Mouse (Mus musculus): ENCODE measurements around the gene Fbxo8.
A peak's percentile ranks its signal among the peaks of the same experiment; 100 is the strongest.

The Fbxo8 gene

DNA sequence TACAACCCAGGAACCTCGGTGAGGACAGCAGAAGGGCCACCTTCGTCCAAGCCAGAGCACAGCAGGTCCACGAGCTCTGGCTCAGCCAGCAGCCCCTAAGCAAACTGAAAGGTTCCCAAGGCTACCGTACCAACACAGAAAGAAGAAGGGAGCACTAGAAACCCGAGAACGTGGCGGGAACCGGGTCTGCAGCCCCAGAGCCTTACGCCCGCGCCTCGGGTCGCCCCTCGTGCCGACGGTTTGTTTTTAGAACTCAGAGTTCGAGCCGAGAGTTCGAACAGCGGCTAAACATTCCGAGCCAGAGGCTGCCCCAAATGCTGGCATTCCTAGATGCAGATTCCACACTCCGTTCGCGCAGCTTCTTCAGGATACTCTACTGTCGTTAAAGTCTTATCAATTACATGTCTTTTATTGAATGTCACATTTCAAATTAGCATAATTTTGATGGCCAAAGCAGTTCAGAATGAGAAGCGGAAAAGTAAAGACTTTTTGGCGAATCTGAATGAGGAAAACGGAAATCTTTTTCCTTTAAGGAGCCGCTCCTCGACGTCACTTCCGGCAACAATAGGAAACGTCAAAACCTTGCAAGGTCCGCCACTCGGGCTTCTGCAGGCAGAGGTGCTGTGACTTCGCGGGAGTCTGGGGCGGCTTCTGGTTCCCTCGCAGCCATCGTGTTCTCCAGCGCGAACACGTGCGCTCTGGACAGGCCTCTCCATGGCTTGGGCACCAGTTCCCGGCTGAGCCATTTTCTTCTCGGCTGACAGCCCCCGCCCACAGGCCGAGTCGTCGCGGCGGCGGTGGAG, at the start of gene Fbxo8, which contains the start of gene Cep44:
TSS of gene Fbxo8 (plus strand) at position 533 of the 803 bp plus-strand sequence.
TSS of gene Cep44 (minus strand) at position 490 of the 803 bp plus-strand sequence.
- DNase-seq (ENCODE audit: low read depth) = peak; percentile 60

DNA sequence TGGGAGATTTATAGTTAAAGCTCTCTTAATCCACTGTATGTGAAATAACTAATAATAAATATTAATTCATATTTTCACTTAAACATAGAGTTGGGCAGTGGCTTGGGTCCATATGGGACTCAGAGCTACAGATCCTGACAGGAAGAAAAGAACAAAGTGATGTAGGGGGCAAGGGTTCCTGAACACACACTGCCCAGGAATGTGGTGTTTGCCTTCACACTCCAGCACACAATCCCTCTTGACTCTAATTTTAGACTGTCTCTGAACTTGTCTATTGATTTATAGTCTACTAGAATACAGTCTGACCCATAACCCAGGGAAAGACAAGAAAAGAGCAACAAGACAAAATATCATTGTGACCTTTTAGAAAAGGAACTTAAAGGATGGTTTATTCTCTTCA, 49.0 kb upstream of the Fbxo8 start:
- DNase-seq (ENCODE audit: low read depth) = no peak

DNA sequence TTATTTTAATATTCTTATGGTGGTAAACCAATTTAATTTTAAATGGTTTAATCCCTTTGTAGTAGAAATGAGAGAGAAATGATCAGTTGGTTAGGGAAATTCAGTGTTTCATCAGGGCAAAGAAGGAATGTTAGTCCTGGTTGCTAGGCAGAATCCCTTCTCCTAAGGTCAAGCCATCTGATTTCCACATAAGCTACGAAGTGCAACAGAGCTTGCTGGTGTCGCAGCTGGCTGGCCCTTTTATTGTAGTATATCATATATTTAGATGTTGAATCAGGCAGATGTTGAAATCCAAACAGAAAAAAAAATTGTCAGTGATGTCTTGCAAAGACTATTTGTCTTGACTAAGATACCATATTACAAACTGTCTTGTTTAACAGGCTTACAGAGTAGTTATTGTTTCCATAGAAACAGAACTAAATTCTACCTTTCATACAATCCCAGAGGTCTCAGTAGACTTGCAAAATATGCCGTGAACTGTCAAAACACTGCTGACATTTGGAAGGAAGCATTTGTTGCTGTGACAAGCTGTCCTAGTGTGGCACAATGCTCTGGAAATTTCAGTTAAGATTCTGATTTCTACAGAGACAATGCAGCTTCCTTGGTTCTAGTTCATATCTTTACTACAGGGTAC, 42.5 kb upstream of the Fbxo8 start:
- DNase-seq (ENCODE audit: low read depth) = no peak

DNA sequence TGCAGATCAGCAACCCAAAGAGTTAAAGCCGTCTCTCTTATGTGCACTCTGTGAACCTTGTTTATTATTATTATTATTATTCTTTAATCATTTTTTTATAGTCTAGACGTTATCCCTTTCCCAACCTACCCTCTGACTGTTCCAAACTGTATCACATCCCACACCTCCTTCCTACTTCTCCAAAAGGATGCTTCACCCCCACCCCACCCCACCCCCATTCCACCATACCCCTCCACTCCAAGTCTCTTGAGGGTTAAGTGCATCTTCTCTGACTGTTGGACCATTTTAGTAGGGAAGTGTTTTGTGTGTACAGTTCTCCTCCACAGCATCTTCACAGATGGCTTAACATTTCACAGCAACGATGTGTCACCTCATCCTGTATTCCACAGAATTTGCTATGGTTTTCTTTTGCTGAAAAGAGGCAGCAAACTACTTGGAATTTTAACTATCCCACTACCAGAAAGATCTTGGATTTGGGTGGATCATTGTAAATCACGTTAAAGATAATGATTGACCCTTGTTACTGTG, 41.9 kb upstream of the Fbxo8 start:
- no peak for DNase-seq (ENCODE audit: low read depth)

DNA sequence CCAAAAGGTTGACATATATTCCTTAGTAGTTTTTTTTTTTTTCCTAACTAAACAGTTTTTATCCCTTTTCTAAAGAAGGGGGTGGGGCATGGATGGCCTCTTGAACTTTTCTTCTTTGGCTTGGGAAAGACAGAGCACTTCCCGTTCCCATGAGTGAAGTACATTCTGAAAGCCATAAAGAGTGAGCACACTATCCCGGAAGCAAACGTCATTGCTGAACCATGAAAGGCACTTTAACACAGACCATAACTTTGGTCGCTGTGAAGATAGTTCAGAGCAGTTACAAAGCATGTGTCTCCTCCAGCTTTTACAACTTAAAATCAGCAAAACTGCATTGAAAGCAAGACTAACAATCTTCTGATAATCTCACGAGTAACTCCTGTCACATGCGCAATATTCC, 32.0 kb upstream of the Fbxo8 start:
- DNase-seq (ENCODE audit: low read depth) = no peak

DNA sequence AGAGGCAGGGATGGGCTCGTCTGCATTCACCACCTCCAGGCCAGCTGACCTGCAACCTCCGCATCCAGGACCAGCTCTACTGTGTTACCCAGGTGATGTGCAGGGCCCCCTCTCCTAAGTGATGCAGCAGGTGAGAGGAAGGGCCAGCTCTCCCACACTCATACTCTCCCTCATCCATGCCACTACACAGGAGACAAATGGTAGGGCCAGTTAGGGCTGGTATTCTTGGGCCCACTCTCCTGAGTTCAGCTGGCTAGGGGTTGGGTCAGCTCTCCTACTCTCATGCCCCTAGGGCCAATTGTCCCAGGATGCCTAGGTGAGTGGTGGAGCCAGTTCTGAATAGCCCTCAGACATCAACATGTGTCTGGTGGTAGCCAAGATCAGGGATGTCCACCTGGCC, 30.6 kb upstream of the Fbxo8 start:
- DNase-seq (ENCODE audit: low read depth) = no peak

DNA sequence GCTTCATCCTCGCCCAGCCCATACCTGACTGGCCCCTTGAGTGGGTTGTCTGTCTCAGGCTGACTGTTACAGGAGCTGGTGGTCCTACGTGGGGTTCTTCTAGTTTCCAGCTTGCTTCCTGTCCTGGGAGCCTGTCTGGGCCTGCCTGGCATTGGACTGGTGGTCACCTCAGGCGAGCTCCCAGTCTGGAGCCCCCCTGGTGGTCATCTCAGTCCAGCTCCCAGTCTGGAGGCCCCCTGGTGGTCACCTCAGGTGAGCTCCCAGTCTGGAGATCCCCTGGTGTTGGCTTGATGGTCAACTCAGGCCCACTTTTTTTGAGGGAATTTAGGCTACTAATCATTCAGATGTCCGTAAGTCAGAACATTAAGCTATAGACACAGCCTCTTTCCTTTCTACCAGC, 29.8 kb upstream of the Fbxo8 start:
- no peak for DNase-seq (ENCODE audit: low read depth)

DNA sequence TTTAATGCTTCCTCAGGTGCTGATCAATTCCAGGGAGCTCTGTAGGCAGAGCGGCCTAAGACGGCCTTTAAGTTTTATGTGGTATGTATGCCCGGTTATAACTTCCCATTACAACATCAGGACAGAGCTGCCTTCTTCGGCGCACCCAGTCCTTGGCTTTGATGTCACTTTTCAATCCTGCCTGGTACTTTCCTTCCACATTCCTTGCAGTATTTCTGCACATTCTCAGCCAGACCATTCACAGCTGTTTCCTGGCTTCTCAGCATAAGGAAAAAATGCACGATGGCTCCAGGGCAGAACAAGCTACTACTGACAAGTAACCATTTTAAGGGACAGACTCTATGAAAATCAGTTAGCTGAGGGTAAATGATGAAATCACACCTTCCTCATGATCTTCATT, 22.0 kb upstream of the Fbxo8 start:
- DNase-seq (ENCODE audit: low read depth) = no peak

DNA sequence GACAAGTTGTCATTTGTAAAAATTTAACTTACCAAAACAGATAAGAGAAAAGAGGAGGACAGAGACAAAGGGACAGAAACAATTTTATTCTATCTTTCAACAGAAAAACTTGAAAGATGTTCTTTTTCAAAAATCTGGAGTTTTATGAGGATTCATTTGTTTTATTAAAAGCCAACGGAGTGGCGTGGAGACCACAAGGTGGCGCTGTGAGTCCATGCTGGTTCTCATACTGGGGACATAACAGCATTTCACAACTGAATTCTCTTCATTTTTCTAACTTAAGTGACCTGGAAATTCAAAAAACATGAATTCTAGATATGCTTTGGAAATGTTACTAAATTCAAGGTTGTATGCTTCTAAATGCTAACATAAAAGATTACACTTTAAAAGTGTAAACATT, 20.5 kb upstream of the Fbxo8 start:
- peak; percentile 46 for DNase-seq (ENCODE audit: low read depth)

DNA sequence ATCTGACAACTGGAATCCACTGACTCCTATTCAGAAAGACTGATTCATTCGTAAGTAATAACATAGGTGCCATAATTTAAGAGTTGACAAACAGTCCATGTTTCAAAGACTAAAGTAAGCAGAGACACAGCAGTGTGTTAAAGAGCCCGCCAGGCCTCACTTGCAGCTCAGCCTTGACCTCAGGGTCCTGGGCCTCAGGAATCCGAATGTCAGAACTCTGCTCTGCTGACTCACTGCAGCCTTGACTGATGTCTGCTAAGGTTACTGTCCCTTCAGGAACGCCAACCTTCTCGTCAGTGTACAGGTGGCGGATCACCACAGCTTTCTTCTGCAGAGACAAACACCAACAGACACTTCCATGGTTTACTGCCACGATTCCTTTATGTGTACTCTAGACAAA, 10.2 kb upstream of the Fbxo8 start:
- no peak for DNase-seq (ENCODE audit: low read depth)

DNA sequence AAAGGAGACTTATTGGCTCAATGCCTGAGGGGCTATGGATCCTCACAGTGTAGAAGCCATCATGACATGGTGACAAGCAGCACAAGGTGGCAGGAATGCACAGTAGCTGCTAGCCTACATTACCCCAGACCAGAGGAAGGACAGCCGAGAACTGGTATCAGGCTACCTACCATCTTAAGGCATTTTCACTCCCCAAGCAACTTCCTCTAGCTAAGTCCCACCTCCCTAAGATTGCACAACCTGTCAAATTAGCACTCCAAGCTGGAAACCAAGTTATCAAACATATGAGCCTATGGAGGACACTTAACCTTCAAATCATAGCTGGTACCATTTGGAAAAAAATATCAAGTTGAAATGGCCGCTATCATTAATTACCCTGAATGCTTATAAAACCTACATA, 3.0 kb upstream of the Fbxo8 start:
- DNase-seq (ENCODE audit: low read depth) = no peak

DNA sequence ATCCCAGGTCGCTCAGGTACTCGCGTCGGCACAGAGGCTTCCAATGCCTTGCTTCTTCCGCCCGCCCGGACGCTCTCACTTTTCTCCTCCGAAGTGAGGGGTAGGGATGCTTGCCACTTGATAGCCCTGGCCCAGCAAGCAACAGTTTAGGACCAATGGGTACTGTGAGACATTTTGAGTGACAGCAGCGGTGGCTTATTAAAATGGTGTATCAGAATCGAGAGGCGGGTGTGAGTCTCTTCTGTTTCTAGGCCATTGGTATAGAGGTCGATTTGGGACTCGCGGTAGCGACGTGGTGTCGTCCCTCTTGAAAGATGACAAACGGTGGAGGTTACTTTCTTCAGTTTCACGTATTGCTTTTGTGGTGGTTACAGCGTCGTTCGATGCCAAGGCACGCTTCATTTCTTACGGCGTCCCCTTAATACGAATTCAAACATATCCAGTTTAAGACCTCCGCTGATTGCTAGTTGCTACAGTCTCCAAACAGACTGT, 517 bp downstream of the Fbxo8 start:
- DNase-seq (ENCODE audit: low read depth) = peak; percentile 90

DNA sequence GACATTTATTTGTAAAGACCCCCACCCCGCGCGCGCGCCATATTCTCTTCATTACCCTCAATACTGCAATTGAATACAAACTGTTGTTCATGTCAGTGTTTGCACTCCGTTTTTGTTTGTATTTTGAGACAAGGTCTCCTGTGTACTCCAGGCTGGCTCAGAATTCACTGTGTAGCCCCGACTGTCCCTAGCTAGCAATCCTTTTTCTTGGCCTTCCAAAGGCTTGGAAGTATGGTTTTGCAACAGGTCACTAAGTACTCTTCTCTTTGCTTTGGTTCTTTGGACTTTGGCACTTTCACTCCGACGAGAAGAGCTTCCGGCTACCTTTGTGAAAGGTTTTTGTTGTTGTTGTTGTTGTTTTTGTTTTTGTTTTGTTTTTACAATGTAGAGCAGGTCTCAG, 1.2 kb downstream of the Fbxo8 start:
- no peak for DNase-seq (ENCODE audit: low read depth)

DNA sequence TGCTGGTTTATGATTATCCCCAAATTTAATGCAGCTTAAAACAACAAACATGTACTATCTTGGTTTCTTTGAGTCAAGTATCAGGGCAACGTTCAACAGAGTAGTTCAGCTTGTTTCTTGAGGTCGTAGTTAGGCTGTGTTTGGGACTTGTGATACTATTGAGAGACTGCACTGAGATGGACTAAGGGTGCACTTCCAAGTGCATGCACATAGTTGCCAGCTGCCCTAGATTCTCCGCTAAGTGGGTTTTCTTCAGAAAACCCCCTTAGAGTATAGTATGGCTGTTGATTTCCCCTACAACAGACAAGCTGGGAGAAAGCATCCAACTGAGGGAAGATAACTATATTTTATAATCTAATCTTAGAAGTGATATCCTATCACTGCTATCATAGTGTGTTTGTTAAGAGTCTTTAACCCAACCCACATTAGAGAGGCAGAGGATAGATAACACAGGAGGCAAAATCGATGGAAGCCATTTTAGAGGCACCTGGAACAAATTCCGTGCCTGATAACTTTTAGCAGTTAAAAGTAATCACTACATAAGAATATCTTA, 1.7 kb downstream of the Fbxo8 start:
- no peak for DNase-seq (ENCODE audit: low read depth)

DNA sequence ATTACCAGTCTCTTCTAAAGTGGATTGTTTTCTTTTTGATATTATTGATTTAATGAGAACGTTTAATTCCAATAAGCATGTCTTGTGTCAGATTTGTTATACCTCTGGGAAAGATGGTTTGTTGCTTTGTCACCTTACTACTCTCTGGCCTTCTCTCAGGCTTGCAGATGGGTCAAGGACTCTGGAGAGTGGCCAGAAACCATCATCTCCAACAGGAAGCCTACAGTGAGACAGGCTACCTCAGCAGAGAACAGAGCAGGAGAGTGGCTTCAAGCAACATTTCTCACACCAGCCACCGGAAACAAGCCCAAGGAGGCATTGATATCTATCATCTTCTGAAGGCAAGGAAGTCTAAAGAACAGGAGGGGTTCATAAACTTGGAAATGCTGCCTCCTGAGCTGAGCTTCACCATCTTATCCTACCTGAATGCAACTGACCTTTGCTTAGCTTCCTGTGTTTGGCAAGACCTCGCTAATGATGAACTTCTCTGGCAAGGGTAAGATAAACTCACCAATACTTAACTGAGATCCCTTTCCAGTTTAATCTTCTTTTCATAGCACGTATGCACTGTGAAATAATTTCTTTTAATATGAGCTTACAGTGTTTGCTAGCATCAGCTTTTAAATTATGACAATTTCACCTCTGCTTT, 13.6 kb downstream of the Fbxo8 start:
- DNase-seq (ENCODE audit: low read depth) = no peak

DNA sequence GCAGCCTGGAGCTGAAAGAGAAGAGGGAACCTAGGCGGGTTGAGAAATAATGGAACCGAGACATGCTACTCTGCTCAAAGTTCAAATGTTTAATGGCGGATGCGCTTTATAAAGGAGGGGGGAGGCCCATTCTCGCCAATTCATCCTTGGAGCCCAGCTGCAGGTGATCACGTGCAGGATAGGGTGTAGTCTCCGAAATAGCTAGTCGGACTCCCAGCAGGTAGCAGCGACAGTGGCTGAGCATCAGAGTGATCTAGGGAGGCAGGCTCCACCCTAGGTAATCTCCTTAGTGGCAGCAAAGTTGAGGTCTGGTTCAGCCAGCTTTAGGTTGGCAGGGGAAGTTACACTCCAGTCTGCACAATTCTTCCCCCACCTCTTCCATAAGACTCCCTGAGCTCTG, 16.0 kb downstream of the Fbxo8 start:
- no peak for DNase-seq (ENCODE audit: low read depth)

DNA sequence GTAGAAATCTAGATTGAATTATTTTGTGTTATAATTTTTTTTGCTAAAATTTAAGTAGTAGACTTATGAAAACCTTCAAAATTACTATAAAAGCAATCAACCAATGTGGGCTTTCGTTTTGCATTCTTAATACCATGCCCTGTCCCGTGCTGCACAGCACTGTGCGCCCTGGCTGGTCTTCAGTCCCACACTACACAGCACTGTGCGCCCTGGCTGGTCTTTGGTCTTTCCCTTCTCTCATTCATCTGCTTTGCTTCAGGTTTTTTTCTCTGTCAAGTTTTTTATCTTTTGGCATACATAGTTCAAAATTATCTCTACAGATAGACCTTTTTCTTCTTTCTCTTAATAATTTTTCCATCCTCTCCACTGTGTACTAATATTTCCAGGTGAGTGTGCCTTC, 30.0 kb downstream of the Fbxo8 start:
- no peak for DNase-seq (ENCODE audit: low read depth)

DNA sequence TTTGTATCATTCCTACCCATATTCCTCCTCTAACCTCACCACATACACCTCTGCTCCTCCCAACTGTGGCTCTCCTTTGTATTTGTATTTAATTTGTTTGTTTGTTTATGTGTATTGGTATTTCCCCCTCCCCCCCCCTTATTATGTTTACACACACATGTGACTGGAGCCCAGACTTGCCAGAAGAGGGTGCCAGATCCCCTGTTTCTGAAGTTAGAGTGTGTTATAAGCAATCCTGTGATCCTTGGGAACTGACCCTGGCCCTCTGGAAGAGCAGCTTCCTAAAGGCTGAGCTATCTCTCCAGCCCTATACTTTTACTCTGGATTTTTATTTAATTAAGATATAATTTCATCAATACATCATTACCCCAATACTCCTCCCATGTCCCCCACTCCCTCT, 32.0 kb downstream of the Fbxo8 start:
- DNase-seq (ENCODE audit: low read depth) = no peak

DNA sequence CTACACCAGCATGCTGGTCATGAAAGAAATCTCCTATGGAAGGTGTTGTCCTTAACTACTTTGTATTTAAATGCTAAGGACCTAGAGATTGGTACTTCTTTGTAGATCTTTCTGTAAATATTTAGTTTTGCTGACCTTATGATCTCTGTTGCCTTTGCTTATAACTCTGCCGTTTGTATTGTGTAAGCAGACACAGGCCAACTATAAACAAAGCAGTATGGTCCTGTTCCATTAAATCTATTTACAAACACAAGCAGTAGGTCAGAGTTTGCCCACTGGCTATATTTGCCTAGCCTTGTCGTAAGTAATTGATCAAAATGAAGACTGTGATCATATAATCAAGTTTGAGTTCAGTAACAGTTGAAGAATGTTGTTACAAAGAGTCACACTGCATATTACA, 38.1 kb downstream of the Fbxo8 start:
- no peak for DNase-seq (ENCODE audit: low read depth)

DNA sequence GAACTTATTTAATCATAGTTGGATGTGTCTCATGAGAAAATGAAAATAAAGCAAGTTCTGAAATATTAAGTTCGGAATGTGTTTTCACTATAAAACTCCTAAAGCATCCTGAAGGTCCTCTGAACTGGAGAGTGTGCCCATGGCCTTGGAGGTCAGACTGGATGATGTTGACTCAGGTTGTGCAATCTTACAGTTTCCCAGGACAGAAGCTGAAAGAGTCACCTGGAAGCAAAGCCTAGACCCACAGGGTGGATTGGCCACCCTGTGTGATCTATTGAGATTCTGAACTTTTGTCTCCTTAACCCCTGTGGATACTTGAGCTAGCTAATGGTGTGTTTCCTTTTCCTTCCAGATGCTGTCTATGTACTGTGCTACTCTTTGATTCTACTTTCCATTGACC, 40.2 kb downstream of the Fbxo8 start:
- DNase-seq (ENCODE audit: low read depth) = no peak

DNA sequence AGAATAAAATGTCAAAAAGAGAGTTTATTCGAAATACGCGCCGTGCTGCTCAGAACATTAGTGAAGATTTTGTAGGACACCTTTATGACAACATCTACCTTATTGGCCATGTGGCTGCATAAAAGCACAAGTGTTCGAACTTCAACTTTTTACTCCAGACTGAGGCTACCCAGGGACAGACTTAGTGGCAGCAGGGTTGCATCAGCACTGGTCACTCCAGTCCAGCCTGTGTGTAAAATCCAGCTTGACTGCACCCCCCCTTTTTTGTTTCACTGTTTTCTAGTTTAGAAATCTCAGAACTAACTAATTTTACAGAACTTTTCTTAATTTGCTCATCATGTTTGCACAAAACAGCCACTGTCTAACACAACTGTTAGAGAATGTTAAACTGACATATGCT, 40.6 kb downstream of the Fbxo8 start:
- DNase-seq (ENCODE audit: low read depth) = no peak

DNA sequence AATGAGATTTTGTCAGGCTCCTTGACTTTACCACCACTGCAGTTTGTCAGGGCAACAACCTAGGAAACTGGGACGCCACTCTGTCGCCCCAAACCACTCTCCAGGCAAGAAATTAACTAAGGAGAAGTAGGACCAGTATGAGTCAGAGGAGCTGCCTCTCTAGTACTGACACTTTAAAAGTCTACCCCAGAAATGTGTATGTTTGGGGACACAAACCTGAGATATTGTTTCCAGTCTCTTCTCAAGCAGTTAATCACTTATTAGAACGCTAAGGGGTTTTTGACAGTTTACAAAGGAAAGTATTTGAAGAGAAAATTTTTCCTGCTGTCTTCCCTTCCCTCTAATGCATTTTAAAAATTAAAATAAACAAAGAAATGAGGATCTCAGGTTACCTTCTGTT, 55.6 kb downstream of the Fbxo8 start:
- DNase-seq (ENCODE audit: low read depth) = no peak

DNA sequence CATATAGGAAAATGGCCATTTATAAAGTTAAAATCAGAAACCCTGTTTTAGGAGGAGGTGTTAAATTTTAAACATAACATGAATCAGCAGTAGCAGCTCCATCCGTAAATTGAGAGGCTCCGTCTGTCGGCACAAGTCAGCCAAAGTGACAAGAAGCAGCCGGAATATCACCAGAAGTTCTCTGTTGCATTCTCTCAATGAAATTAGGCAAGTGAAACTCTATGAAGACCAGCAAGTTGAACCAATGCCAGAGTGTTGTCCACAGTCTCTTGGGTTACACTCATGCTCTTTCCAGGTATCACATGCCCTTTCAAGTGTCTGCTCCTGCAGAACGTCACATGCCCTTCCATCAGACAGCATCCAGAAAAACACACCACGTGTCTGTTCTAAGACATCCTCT, 60.8 kb downstream of the Fbxo8 start:
- DNase-seq (ENCODE audit: low read depth) = no peak

Measured in c-Kit-positive CD71-negative TER-119-negative erythroid progenitor cells, embryonic 14.5 days (primary cell).